In the genomic region with DNA sequence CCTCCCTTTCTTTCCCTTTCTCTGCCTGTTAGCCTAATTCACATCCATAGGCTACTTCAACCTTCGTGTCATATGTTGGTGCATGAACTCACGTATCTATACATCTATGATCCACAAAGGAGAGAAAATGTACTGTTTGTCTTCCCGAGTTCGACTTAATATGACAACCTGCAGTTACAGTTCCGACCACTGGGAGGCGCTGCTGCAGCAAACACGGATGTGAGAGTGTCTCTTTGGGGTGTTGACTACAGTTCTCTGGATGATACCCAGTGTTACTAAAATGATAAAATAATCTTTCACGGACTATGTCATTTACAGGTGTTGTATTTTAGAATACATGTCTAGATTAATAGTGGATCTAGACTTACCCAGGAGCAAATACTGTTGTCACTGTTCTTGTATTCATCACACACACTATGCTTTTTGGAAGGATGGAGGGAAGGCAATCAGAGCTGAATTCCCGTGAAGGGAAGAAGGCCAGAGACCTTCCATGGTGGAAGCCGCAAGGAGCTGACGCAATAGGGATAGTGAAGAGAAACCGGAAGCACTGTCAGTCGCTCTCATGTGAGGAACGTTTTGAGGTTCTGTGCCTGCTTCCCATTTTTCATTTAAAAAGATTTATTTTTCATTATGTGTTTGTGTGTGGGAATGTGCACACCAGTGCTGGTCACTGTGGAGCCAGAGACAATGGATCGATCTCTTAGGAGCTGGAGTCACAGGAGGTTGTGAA, we compare ENCODE assay signal across 8 mouse cellular contexts.
DNase-seq lines count a peak whose midpoint lies in the region; ATAC-seq lines count a peak whose summit lies in the region.

No protein-coding gene starts in this region.

- H3K4me1 ChIP-seq in forebrain, embryonic 14.5 days (ENCODE audit: control insufficient read depth, insufficient read depth, low read length) = no peaks in the 10 kb centered on the region
- no peaks in the 10 kb centered on the region for H3K4me1 ChIP-seq in forebrain, embryonic 16.5 days (replicated peaks; ENCODE audit: control insufficient read depth, insufficient read depth, low read length)
- H3K4me1 ChIP-seq in midbrain, embryonic 10.5 days = no peaks in the 10 kb centered on the region
- no peaks in the 10 kb centered on the region for H3K4me1 ChIP-seq in midbrain, embryonic 13.5 days (replicated peaks)

- DNase-seq in forebrain, embryonic 14.5 days (ENCODE audit: low spot score) = peak; percentile 30
- DNase-seq in midbrain, embryonic 10.5 days (ENCODE audit: low spot score) = peak; percentile 29
- DNase-seq in c-Kit-positive CD71-positive TER-119-negative erythroid progenitor cells, embryonic 14.5 days (ENCODE audit: low read depth) = peak; percentile 10
- peak; percentile 39 for DNase-seq in lung, postnatal 36 days
- DNase-seq in MN1 (ENCODE audit: low spot score) = no peak
- DNase-seq in right cerebral cortex, postnatal 10 days (ENCODE audit: low spot score in 2 of 2) = no peak

- H3K4me2 ChIP-seq in forebrain, embryonic 14.5 days (ENCODE audit: low read length) = no peak overlapping the region
- H3K4me2 ChIP-seq in forebrain, embryonic 16.5 days (ENCODE audit: low read length) = no peak overlapping the region
- no peak overlapping the region for H3K4me2 ChIP-seq in midbrain, embryonic 13.5 days (replicated peaks)

- H3K36me3 ChIP-seq in forebrain, embryonic 14.5 days (ENCODE audit: control insufficient read depth, insufficient read depth, low read length) = no peaks in the 10 kb centered on the region
- no peaks in the 10 kb centered on the region for H3K36me3 ChIP-seq in forebrain, embryonic 16.5 days (ENCODE audit: control insufficient read depth, insufficient read depth)
- H3K36me3 ChIP-seq in midbrain, embryonic 10.5 days = no peaks in the 10 kb centered on the region
- H3K36me3 ChIP-seq in midbrain, embryonic 13.5 days = no peaks in the 10 kb centered on the region

- ATAC-seq in forebrain, embryonic 14.5 days = no peak
- no peak for ATAC-seq in forebrain, embryonic 16.5 days
- ATAC-seq in midbrain, embryonic 13.5 days = no peak

- H3K27me3 ChIP-seq in forebrain, embryonic 14.5 days (replicated peaks; ENCODE audit: control insufficient read depth, insufficient read depth, low read length) = no peaks in the 10 kb centered on the region
- no peaks in the 10 kb centered on the region for H3K27me3 ChIP-seq in forebrain, embryonic 16.5 days (replicated peaks; ENCODE audit: control insufficient read depth, insufficient read depth, low read length)
- H3K27me3 ChIP-seq in midbrain, embryonic 10.5 days (ENCODE audit: low read depth, poor library complexity, severe bottlenecking) = no peaks in the 10 kb centered on the region
- no peaks in the 10 kb centered on the region for H3K27me3 ChIP-seq in midbrain, embryonic 13.5 days

- no peaks in the 10 kb centered on the region for H3K9me3 ChIP-seq in forebrain, embryonic 14.5 days (replicated peaks; ENCODE audit: control insufficient read depth, low read length)
- H3K9me3 ChIP-seq in forebrain, embryonic 16.5 days (ENCODE audit: control insufficient read depth, low read length) = no peaks in the 10 kb centered on the region
- H3K9me3 ChIP-seq in midbrain, embryonic 10.5 days (replicated peaks) = no peaks in the 10 kb centered on the region
- no peaks in the 10 kb centered on the region for H3K9me3 ChIP-seq in midbrain, embryonic 13.5 days

- 59% methylated on average over 15 of the region's 15 CpGs for WGBS in forebrain, embryonic 14.5 days
- WGBS in forebrain, embryonic 16.5 days = 59% methylated on average over 15 of the region's 15 CpGs
- 61% methylated on average over 15 of the region's 15 CpGs for WGBS in midbrain, embryonic 10.5 days
- WGBS in midbrain, embryonic 13.5 days = 61% methylated on average over 15 of the region's 15 CpGs

- H3K9ac ChIP-seq in forebrain, embryonic 14.5 days (ENCODE audit: low read length) = no peak overlapping the region
- H3K9ac ChIP-seq in forebrain, embryonic 16.5 days (replicated peaks; ENCODE audit: low read depth, low read length) = no peak overlapping the region
- H3K9ac ChIP-seq in midbrain, embryonic 13.5 days (replicated peaks) = no peak overlapping the region

- no peak overlapping the region for H3K27ac ChIP-seq in forebrain, embryonic 14.5 days (ENCODE audit: low read depth, low read length)
- H3K27ac ChIP-seq in forebrain, embryonic 16.5 days (ENCODE audit: low read length) = no peak overlapping the region
- H3K27ac ChIP-seq in midbrain, embryonic 10.5 days (replicated peaks) = no peak overlapping the region
- H3K27ac ChIP-seq in midbrain, embryonic 13.5 days = no peak overlapping the region

- H3K4me3 ChIP-seq in forebrain, embryonic 14.5 days (ENCODE audit: low read depth, low read length) = no peak overlapping the region
- H3K4me3 ChIP-seq in forebrain, embryonic 16.5 days (replicated peaks; ENCODE audit: low read length) = no peak overlapping the region
- H3K4me3 ChIP-seq in midbrain, embryonic 10.5 days = no peak overlapping the region
- no peak overlapping the region for H3K4me3 ChIP-seq in midbrain, embryonic 13.5 days (replicated peaks)

Comparison
In these comparisons a context has a peak if more than half of its experiments do, and no peak if none do; other contexts are left out.
1. DNase-seq: peak in forebrain, embryonic 14.5 days (single experiment), midbrain, embryonic 10.5 days (single experiment), c-Kit-positive CD71-positive TER-119-negative erythroid progenitor cells, embryonic 14.5 days (single experiment) and lung, postnatal 36 days (single experiment); none in MN1 (single experiment) and right cerebral cortex, postnatal 10 days (0 of 2).